Mouse (Mus musculus) heart, adult 18-20 months (tissue): ENCODE data around the gene Cyp2t4. TPM values are rescaled to one million over a fixed set of nuclear protein-coding genes. Genes with fewer than 3 reads are reported as not detected.

Experiments
- DNase-seq, 2 experiments: peaks; one replicate each; pipeline ENCODE4 v3.0.0; 2021 to 2022; ENCODE audit warnings: mixed read lengths in 1 of 2
- long read RNA-seq, 2 experiments: library from polyadenylated mRNA; stranded (forward); transcript quantifications; one replicate each; pipeline ENCODE4 v2.0.0; 2021
- total RNA-seq, 2 experiments: library from RNA; stranded (reverse); gene quantifications; 2 replicates each; pipeline ENCODE4 v1.2.3; 2021

Cyp2t4 gene
- total RNA-seq: not detected
- long read RNA-seq, experiment 1: 0 reads
- long read RNA-seq, experiment 2: 0 reads

DNA sequence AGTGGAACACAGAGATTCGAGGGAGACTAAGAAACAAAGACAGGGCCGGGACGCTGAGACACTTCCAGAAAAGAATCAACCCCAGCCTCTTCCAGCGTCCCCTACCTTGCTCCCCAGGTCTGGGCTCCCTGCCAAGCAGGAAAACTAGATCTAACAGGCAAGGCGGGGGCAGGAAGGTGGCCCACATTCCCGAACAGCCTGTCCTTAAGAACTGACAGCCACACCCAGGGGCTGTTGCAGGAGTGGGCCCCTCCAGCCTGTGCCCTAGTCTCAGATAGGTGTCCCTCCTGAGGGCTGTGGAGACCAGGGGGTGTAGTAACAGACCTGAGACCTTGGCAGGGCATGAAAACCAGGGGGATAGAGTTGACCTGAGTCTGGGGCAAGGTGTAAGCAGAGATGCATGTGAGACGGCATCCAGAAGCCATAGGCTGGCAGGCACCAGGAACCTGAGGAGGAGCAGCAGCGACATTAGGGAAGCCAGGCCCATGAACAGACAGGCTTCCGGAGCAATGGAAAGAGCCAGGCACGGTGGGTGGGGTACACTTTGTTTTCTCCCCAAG is at the start of gene Cyp2t4:
Gene Cyp2t4, plus strand, starts transcription at position 510 of the 560 bp plus-strand sequence.
- peak; percentile 53 to 82 for DNase-seq

DNA sequence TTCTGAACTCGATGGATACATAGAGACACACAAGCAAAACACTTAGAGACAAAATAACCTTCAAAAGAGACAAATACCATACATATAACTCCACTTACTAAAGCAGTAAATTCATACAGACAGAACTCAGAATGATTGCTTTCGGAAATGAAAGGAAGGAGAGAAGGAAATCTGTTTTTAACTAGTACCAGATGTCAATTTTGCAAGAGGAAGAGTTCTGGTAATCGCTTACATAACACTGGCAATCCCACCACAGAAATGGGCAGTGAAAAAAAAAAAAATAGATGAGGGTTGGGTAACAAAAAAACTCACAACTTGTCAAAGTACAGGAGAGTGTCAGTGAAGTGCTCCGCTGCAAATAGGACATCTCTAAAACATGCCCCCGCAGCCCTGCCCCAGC is 48.6 kb upstream of the Cyp2t4 start:
- no peak for DNase-seq

DNA sequence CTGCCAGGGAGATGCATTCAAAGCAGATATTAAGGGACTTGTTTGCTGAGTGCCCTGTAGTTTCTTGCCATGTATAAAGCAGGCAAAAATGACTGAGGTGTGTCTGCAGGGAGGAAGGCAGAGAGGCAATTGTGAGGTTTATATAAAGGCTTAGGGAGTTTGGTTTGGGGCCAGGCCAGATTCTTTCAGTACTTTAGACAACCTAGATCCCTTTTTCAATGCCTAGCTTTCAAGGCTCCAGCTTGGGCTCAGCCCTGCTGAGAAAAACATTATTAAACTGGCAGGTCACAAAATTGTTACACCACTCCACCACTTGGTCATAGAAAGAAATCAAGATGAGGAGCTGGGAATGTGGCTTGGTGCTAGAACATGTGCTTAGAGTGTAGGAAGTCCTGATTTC is 43.2 kb upstream of the Cyp2t4 start:
- no peak for DNase-seq

DNA sequence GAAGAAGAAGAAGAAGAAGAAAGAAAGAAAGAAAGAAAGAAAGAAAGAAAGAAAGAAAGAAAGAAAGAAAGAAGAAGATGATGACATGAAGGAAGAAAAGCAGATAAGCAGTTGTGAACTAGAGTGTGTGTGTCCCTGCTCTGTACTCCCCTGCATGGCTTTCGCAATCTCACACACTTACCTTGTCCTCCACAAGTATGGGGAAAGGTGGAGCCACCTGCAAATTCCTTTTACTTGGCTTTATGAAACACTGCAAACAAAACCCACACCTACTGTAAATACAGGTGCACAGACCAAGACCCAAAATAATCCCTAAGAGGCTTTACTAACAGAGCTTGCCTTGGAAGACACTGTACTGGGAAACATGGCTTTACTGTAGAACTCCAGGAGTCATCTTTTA is 42.5 kb upstream of the Cyp2t4 start:
- no peak for DNase-seq

DNA sequence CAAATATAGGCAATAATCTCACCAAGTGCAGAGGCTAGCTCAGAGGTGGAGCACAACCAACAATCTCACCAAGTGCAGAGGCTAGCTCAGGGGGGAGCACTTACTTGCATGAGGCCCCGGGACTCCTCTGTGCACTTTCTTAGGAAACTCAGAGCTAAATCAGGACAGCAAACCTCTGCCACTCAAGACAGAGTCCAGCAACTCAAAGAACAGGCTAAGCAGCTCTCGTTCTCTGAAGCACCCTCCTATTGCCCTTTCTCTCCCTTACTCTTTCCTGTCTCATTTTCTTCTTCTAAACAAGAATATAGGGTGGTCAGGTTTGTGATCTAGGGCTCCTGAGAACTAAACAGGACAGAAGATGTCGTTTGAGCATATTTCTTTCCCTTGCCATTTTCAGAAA is 41.5 kb upstream of the Cyp2t4 start:
- no peak for DNase-seq

DNA sequence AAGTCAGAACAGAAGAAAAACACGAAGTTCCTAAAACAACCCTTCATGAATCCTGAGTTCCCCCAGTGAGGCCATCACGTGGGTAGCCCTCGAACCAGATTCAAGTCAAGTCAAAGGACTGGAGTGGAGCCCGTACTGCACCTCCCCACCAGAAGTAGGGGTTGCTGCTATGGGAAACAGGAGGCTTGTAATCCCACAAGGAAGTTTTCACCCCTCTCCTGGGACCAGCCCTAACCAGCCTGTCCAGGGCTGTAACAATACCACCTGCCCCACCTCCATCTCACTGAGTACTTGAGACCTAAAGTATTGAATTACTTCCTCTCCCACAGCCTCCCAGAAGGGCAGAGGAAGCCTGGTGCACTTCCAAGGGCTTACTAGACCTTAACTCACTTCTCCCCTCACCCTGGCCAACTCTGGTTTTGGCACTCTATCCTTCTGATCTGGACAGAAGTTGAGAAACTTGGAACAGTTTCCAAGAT is 35.4 kb upstream of the Cyp2t4 start:
- DNase-seq: peak in 1 of 2 experiments; percentile 64

DNA sequence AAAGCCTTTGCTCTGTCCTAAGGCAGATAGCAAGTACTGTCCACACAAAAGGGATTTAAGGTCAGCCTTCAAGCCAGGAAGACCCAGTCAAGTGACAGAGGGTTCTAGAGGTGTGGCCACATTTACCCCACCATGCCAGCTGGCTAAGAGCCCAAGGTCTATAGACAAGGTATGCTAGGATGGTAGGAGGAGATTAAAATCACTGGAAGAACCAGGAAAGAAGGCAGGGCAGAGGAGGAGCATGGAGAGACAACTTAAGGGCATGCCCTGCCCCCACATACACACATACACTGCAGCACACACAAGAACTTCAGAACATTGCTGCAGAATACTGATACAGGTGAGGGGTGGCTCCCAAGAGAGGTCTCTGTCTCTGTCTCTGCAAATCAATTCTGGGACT is 33.8 kb upstream of the Cyp2t4 start, which contains the start of gene Cyp2f2:
Gene Cyp2f2, plus strand, starts transcription at position 234 of the 400 bp plus-strand sequence.
- DNase-seq: no peak

DNA sequence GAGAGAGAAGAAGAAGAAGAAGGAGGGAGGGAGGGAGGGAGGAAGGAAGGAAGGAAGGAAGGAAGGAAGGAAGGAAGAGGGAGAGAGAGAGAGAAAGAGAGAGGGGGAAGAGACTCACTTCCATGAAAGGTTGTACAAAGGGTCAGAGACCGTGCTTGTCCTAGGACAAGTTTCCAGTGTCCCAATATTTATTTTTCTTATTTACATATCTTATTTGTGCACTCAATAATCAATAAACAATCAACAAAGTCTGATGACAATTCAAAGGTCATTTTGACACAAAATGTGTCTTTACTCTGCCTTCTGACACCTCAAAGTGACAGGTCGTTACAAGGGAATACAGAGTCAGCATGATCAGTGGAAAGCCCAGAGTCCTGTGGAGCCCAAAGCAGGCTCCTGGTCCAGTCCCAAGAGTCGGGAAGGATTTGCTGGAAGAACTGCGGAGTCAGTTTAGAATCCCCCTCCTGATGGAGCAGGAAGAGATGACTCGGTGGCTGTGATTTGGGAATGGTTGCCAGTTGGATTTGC is 29.1 kb upstream of the Cyp2t4 start:
- no peak for DNase-seq

DNA sequence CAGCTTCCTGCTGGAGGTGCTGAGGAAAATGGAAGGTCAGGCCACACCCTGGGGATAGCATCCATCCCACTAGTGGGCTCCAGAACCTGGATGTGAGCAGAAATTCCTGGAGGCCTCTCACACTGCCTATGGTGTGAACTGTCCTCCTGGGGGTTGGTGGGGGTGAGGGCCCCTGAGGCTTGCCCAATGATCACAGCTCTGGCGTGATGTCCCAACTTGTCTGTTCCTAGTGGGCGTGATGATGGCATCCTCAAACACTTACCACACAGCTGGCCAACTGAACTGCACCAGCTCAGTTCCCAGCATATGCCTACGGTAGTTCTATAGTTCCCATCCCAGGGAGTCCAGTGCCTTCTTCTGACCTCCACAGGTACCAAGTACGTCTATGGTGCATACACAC is 28.5 kb upstream of the Cyp2t4 start:
- no peak for DNase-seq

DNA sequence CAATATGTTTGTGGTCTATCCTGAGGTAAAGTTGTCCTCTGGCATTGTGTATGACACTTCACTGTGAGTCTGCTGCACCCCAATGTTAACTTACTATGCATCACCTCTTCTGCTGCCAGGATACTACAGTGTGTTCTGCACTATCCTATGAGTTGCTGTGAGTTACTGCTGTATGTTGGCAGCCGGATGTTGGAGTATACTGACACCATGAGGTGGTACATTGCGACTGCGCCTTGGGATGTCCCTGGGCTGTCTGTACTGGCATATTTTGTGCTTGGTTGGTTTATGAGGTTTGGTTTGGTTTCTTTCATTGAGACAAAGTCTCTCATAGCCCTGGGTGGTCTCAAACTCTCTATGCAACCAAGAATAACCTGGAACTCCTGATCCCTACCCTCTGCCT is 25.4 kb upstream of the Cyp2t4 start:
- DNase-seq: peak in 1 of 2 experiments; percentile 46

DNA sequence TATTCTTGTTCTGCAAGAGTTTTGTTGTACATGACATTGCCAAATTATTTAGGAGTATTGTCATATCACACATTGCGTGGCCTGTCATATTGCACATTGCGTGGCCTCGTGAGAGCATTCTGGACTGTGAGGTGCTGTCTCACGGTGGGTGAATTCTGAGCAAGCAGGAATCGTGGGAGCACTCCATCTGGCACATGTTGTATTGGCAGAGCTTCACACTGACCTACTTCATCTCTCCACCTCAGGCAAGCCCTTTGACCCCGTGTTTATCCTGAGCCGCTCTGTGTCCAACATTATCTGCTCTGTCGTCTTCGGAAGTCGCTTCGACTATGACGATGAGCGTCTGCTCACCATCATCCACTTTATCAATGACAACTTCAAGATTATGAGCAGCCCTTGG is 24.6 kb upstream of the Cyp2t4 start:
- DNase-seq: no peak

DNA sequence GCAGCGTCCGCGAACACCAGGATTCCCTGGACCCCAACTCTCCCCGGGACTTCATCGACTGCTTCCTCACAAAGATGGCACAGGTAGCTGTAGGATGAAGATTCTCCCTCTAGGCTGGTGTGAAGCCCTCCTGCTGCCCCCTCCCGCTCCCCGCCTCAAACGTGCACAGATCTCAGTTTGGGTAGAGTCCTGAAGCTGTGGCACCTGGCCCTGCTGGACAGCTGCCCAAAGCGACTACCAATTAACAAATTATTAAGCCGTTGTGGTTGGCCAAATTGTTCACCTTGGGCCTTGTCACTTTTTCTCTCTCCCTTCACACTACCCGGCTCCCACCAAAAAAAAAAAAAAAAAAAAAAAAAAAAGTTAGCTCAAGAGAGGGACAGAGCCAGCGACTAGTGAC is 23.7 kb upstream of the Cyp2t4 start:
- DNase-seq: no peak

DNA sequence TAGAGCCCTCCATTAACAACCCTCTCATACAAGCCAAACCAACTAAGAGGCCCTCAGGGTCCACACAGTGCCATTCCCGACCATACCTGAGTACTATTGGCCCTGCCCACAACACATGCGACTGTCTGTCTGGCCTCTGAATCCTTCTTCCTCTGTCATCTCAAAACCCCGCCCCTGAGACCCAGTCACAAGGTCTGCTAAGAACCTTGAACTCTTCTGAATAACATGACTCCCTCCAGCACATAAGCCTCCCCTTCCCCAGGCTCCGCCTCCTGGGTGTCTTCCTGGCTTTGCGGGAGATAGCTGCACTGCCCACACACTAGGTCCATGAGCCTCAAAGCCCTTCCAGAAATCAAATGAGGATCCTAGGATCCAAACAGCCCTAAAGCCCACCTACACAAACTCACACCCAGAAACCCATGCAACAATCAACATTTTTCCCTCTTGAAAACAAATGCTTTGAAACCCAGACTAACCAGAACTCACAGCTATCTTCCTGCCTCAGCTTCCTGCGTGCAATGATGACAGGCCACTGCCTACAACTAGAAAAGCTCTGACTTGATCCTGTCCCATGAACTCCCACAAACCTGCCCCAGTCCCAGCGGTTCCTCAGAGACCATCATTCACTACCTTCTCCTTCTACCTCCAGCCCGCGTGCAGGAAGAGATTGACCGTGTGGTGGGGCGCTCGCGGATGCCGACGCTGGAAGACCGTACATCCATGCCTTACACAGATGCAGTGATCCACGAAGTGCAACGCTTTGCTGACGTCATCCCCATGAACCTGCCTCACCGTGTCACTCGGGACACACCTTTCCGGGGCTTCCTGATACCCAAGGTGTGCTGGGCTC is 22.8 kb upstream of the Cyp2t4 start:
- DNase-seq: no peak

DNA sequence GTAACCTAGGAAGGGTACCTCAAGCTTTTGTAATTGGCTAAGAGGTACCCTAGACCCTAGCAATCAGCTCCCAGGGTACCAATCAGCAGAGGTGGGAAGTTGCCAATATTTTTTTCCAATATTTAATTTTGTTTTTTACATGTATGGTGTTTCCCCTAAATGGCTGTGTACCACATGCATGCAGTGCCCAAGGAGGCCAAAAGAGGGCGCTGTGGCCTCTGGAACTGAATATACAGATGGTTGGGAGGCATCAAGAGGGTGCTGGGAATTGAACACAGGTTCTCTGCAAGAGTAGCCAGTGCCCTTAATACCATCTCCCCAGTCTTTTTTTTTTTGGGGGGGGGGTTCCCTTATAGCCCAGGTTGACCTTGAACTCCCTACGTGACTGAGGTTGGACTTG is 22.1 kb upstream of the Cyp2t4 start:
- DNase-seq: no peak

DNA sequence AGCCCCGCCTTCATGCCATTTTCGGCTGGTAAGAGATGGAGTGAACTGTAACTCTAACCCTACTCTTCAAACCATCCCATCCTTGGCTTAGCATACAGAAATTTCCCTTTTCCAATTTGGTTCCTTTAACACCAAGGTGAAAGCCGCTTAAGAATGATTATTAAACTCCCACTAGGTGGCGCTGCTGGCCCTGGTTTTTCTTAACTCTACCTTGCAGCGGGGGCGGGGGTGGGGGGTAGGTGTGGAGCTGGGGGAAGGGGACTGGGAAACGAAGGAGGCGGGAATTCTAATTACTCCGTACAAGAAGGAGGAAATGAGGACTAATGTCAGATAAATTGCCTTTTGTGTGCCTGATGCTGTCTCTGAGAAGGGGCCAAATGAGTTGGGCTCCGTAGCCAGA is 20.9 kb upstream of the Cyp2t4 start:
- DNase-seq: peak; percentile 40 to 74

DNA sequence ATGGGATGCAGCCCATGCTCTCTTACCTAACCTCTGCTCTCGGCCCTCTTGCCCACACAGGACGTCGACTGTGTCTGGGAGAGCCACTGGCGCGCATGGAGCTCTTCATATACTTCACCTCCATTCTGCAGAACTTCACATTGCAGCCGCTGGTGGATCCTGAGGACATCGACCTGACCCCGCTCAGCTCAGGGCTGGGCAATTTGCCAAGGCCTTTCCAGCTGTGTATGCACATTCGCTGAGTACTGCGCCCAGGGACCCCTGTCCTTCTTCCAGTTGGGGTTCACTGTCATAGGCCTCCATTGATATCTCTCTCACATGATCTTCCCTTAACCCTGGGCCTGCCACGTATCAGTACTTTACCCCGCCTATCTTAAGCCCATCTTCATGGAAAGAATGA is 20.4 kb upstream of the Cyp2t4 start:
- DNase-seq: peak in 1 of 2 experiments; percentile 14

DNA sequence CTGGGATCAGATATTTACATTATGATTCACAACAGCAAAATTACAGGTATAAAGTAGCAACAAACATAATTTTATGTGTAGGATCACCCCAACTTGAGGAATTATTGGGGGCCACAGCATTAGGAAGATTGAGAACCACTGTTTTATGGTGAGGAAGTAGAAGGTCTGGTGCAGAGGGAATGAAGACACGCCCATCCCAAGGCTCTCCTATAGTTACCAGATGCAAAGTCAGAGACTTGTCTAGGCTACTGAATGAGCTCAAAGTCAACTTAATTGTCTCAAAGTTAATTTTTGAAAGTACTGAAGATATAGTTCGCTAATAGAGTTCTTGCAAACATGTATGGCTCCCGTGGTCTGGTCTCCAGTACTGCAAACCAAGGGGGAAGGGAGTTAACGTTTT is 19.8 kb upstream of the Cyp2t4 start:
- no peak for DNase-seq

DNA sequence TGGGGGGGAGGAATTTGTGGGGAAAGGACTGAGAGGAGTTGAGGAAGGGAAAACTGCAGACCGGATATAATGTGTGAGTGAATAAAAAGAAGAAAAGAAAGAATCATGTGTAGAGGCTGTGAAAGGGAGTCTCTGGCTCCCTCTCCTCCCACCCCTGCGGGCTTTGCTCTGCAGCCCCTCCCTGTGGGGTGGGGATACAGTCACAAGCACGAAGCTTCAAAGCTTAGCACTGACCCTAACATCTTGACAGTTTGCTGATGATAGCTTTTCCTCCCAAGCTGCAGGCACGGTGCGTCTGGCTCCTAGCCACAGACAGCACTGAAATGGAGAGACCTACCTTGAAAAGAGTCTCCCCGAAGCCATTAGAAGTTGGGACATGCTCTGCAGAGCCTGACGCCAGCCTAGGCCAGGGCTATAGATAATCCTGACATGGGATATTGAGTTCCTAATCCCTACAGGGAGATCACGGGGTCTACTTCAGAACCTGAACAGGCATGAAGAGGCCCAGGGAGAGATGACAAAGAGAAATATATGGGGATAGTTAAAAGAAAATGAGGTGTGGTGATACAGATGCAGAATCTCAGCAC is 17.0 kb upstream of the Cyp2t4 start:
- no peak for DNase-seq

DNA sequence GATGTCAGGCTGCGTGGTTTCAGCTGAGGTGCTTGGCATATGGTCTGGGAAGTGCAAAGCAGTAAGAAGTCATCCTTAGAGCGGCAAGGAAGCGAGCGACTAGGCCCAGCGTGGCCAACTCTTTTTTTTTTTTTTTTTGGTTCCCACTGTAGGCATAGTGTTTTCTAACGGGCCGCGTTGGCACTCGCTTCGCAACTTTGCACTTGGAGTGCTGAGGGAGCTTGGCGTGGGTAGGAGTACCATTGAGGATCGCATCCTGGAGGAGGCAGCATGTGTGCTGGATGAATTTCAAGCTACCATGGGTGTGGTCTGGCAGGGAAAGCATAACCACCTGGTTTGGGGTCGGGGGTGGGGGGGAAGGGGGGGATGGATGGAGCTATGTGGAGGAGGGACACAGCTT is 2.5 kb downstream of the Cyp2t4 start:
- DNase-seq: no peak

DNA sequence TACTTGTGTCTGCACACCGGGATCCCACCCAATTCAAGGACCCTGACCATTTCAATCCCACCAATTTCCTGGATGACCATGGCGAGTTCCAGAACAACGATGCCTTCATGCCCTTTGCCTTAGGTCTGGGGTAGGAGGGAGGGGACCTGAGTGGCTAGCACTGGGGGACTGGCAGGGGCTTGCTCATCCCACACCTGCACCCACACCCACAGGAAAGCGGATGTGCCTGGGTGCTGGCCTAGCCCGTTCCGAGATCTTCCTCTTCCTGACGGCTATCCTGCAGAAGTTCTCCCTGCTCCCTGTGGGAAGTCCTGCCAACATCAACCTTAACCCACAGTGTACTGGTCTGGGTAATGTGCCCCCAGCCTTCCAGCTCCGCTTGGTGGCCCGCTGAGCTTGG is 4.7 kb downstream of the Cyp2t4 start:
- DNase-seq: no peak

DNA sequence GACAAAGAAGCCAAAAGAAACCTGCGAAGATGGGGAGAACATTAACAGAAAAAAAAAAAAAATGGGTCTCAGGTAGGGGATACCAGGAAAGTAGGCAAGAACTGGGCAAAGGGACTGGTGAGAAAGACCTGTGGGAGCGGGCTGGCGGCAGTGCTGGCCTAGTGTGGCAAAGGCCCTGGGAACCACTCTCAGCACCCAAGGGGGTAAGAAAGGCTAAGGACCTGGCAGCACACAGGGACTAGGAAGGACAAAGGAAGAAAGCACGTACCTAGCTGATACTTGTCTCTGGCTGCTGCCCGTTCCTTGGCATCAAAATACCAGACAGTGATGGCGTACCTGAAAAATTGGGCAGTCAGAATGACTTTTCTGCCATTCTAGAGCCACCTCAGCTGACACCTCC is 5.7 kb downstream of the Cyp2t4 start:
- no peak for DNase-seq

DNA sequence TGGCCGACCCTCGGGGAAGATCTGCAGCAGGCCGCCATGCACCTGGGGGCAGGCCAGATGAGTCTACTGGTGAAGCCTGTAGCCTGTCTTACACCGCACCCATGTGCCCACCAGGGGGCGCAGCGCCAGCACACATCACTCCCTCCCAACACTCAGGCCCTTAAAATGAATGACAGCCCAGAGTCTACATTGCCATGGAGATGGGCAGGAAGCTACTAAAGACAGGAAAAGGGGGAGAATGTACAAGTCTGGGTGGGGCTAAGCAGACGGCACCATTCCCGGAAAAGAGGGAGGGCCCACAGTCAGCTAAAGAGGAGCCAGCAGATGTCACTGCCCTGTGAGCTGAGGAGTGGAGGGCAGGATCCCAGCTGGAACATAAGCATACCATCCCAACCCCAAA is 6.4 kb downstream of the Cyp2t4 start:
- peak; percentile 89 to 93 for DNase-seq

DNA sequence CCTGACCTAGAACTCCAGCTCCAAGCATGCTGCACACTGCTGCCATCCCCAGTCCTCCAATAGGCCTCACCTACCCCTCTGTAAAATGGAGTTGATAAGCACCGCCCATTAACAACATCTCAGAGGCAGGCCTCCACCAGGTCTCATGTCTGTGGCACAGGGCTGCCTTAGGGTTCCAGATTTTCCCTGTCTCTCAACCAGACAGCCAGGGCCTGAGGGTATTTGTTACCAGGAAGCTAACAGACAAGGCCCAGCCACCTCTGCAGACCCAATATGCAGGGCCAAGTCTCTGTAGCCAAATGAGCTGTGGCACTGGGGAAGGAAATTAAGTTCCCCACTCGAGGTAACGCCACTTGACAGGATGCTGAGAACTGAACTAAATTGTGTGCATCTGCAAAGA is 7.4 kb downstream of the Cyp2t4 start:
- DNase-seq: no peak
